Mouse (Mus musculus): ENCODE data around the gene Bcl2. TPM values are rescaled to one million over a fixed set of nuclear protein-coding genes. Genes with fewer than 3 reads are reported as not detected.

Gene Bcl2
- polyA plus RNA-seq, 1 experiment from 2014 or later, result 26.7 TPM

DNA sequence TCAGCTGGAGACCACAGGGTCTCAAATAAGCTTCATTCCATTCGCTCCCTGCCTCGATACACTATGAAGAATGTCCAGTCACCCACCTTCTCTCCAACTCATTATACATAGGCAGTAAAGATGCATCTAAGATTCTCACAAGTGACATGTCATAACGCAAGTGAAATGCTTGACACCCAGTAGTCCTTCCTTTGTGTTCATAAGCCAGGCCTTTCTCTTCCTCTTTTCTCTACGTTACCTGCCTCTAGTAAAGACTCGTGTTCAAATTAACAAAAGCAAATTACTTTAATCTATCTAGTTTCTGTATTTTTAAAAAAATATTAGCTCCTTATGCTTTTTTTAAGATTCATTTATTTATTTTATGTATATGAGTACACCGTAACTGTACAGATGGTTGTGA lies 59.8 kb downstream of the Bcl2 start:
- H3K27me3 ChIP-seq, result no peaks in the 10 kb centered on the region
- no peaks in the 10 kb centered on the region for H3K36me3 ChIP-seq
- no peak overlapping the region for H3K4me3 ChIP-seq (replicated peaks)
- peaks cover 29% of the 10 kb centered on the region for H3K4me1 ChIP-seq
- H3K4me2 ChIP-seq, result no peak overlapping the region
- WGBS, result 89% methylated on average over 6 of the region's 6 CpGs
- no peak overlapping the region for H3K9ac ChIP-seq
- H3K27ac ChIP-seq, result no peak overlapping the region
- no peaks in the 10 kb centered on the region for H3K9me3 ChIP-seq (replicated peaks)
- no peak for ATAC-seq (replicated peaks; ENCODE audit: low FRiP score)

DNA sequence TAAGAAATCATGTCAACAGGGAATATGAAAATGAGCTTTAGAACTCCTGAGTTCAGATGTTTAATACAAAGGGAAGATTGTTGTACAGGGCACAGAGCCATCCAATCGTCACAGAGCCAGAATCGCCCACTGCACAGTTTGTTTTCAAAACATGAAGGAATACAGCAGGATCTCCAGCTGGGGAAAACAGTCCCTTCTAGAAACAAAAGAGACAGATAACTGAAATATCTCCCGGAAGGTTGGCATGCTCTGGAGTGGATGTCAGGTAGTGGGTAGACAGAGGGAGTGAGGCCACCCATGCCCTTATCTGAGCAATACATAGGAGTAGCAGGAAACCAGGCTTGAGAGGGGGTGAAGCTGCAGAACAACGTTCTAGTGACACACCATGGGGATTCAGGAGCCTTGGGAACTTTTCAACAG lies 60.6 kb downstream of the Bcl2 start:
- 59% methylated on average over 4 of the region's 4 CpGs for WGBS
- Histone ChIP-seq H3K9me3 (replicated peaks) (no peaks in the 10 kb centered on the region), H3K27ac (no peak overlapping the region), H3K4me3 (replicated peaks) (no peak overlapping the region), H3K27me3 (no peaks in the 10 kb centered on the region), H3K4me1 (peaks cover 29% of the 10 kb centered on the region), H3K9ac (no peak overlapping the region), H3K36me3 (no peaks in the 10 kb centered on the region), H3K4me2 (no peak overlapping the region)
- ATAC-seq (replicated peaks; ENCODE audit: low FRiP score), result no peak

DNA sequence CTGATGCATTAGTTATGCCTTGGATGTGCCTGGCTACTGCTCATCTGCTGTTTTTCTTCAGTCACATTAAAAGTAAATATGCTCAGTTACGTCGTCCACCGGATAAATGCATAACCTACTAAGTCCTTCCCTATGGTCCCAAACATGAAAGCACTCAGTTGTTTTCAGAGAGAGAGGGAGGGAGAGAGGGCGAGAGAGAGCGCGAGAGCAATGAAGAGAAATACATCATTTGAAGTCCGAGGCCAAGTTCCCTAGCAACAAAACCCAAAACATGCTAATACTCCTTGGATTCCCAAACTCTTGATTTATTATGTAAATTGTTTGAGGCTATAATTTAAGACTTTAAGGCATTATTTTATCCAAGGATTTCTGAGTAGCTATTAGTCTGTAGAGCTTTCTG lies 62.9 kb downstream of the Bcl2 start:
- Histone ChIP-seq H3K4me2 (no peak overlapping the region), H3K9me3 (replicated peaks) (no peaks in the 10 kb centered on the region), H3K36me3 (no peaks in the 10 kb centered on the region), H3K4me3 (replicated peaks) (no peak overlapping the region), H3K27ac (no peak overlapping the region), H3K9ac (no peak overlapping the region), H3K4me1 (peaks cover 22% of the 10 kb centered on the region), H3K27me3 (no peaks in the 10 kb centered on the region)
- 45% methylated on average over 7 of the region's 7 CpGs for WGBS
- ATAC-seq (replicated peaks; ENCODE audit: low FRiP score), result no peak

DNA sequence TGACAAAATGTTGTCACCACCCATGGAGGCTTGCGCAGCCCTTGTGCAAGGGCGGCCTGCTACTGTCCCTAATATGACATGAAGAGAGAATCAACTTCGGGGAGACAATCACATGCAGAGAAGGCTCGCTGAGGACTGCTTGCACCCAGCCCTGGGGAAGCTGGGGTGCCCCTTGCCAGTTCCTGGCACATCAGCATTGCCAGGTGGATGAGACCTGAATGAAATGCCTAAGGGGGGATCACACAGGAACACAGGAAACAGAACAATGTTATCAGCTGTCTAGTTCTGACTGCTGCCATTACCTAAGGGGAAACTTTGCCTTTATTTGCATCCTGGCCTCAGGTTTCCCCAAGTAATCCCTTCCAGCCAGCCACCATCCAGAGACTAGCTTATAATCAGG lies 63.6 kb downstream of the Bcl2 start:
- Histone ChIP-seq H3K4me2 (no peak overlapping the region), H3K9me3 (replicated peaks) (no peaks in the 10 kb centered on the region), H3K9ac (no peak overlapping the region), H3K27ac (no peak overlapping the region), H3K4me1 (peaks cover 19% of the 10 kb centered on the region), H3K27me3 (no peaks in the 10 kb centered on the region), H3K4me3 (replicated peaks) (no peak overlapping the region), H3K36me3 (no peaks in the 10 kb centered on the region)
- WGBS, result 92% methylated on average over 4 of the region's 4 CpGs
- no peak for ATAC-seq (replicated peaks; ENCODE audit: low FRiP score)

GRCm38 (mm10) chr1:106647336-106647735 lies 66.7 kb downstream of the Bcl2 start:
- ATAC-seq (replicated peaks; ENCODE audit: low FRiP score), result no peak
- no peaks in the 10 kb centered on the region for H3K36me3 ChIP-seq
- peaks cover 12% of the 10 kb centered on the region; the same call in 1 of the 2 replicates for H3K4me1 ChIP-seq
- H3K9me3 ChIP-seq (replicated peaks), result no peaks in the 10 kb centered on the region
- H3K27me3 ChIP-seq, result no peaks in the 10 kb centered on the region
- no peak overlapping the region for H3K9ac ChIP-seq
- H3K4me3 ChIP-seq (replicated peaks), result no peak overlapping the region
- WGBS, result 86% methylated on average over 3 of the region's 3 CpGs
- H3K27ac ChIP-seq, result no peak overlapping the region
- no peak overlapping the region for H3K4me2 ChIP-seq

DNA sequence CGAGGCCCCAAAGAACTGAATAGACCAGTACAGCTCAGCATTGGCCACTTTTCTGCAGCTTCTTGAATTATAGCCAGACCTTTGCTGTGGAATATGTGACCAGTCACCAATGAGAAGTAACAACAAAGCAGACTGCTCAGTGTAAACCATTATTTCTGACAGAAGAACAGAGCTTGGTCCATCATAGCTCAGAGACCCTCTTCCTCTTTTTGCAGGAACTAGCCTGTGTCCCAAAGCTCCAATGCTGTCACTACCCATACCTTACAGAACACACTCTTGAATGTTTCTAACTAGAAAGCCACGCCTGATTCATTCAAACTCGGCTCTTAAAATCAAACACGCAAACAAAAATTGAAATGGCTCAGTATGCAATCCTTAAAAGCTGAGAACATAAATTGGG lies 69.5 kb downstream of the Bcl2 start:
- no peaks in the 10 kb centered on the region for H3K36me3 ChIP-seq
- no peak overlapping the region for H3K4me2 ChIP-seq
- no peaks in the 10 kb centered on the region for H3K9me3 ChIP-seq (replicated peaks)
- H3K4me1 ChIP-seq, result 0 out of 2 replicates have a peak, but pooled peaks cover 4% of the 10 kb centered on the region
- 89% methylated on average over 4 of the region's 4 CpGs for WGBS
- H3K27ac ChIP-seq, result no peak overlapping the region
- H3K27me3 ChIP-seq, result no peaks in the 10 kb centered on the region
- ATAC-seq (replicated peaks; ENCODE audit: low FRiP score), result no peak
- no peak overlapping the region for H3K4me3 ChIP-seq (replicated peaks)
- H3K9ac ChIP-seq, result no peak overlapping the region

- no peaks in the 10 kb centered on the region for H3K36me3 ChIP-seq
- 0 out of 2 replicates have a peak, but pooled peaks cover 4% of the 10 kb centered on the region for H3K4me1 ChIP-seq
- no peak overlapping the region for H3K27ac ChIP-seq
- no peaks in the 10 kb centered on the region for H3K27me3 ChIP-seq
- H3K4me3 ChIP-seq (replicated peaks), result no peak overlapping the region
- no peak for ATAC-seq (replicated peaks; ENCODE audit: low FRiP score)
- H3K9me3 ChIP-seq (replicated peaks), result no peaks in the 10 kb centered on the region
- WGBS, result 71% methylated on average over 3 of the region's 3 CpGs
- no peak overlapping the region for H3K4me2 ChIP-seq
- H3K9ac ChIP-seq, result no peak overlapping the region
Observed at GRCm38 (mm10) chr1:106643527-106643926, 70.5 kb downstream of the Bcl2 start.

GRCm38 (mm10) chr1:106640577-106640976 lies 73.5 kb downstream of the Bcl2 start:
- Histone ChIP-seq H3K9ac (no peak overlapping the region), H3K9me3 (replicated peaks) (no peaks in the 10 kb centered on the region), H3K27me3 (no peaks in the 10 kb centered on the region), H3K4me3 (replicated peaks) (no peak overlapping the region), H3K4me1 (peaks cover 12% of the 10 kb centered on the region; the same call in 1 of the 2 replicates), H3K27ac (no peak overlapping the region), H3K36me3 (no peaks in the 10 kb centered on the region), H3K4me2 (no peak overlapping the region)
- WGBS, result 81% methylated on average over 1 of the region's 1 CpGs
- no peak for ATAC-seq (replicated peaks; ENCODE audit: low FRiP score)

- H3K27ac ChIP-seq, result no peak overlapping the region
- WGBS, result 95% methylated on average over 11 of the region's 11 CpGs
- no peaks in the 10 kb centered on the region for H3K27me3 ChIP-seq
- peaks cover 12% of the 10 kb centered on the region; the same call in 1 of the 2 replicates for H3K4me1 ChIP-seq
- no peak overlapping the region for H3K4me2 ChIP-seq
- H3K36me3 ChIP-seq, result no peaks in the 10 kb centered on the region
- no peak overlapping the region for H3K9ac ChIP-seq
- no peak for ATAC-seq (replicated peaks; ENCODE audit: low FRiP score)
- no peaks in the 10 kb centered on the region for H3K9me3 ChIP-seq (replicated peaks)
- no peak overlapping the region for H3K4me3 ChIP-seq (replicated peaks)
Observed at GRCm38 (mm10) chr1:106637705-106638104, 76.4 kb downstream of the Bcl2 start.

- no peak overlapping the region for H3K4me2 ChIP-seq
- no peak overlapping the region for H3K4me3 ChIP-seq (replicated peaks)
- no peak overlapping the region for H3K9ac ChIP-seq
- H3K27me3 ChIP-seq, result no peaks in the 10 kb centered on the region
- 30% methylated on average over 2 of the region's 2 CpGs for WGBS
- ATAC-seq (replicated peaks; ENCODE audit: low FRiP score), result 0 out of 2 replicates have a peak, but pooled peaks have one; percentile 38
- H3K36me3 ChIP-seq, result no peaks in the 10 kb centered on the region
- H3K9me3 ChIP-seq (replicated peaks), result no peaks in the 10 kb centered on the region
- peak overlapping the region; percentile 4; the same call in 1 of the 2 replicates for H3K27ac ChIP-seq
- H3K4me1 ChIP-seq, result peaks cover 12% of the 10 kb centered on the region; the same call in 1 of the 2 replicates
Observed at GRCm38 (mm10) chr1:106636714-106637113, 77.4 kb downstream of the Bcl2 start.

GRCm38 (mm10) chr1:106633207-106633606 lies 80.9 kb downstream of the Bcl2 start:
- Histone ChIP-seq H3K4me3 (replicated peaks) (no peak overlapping the region), H3K36me3 (no peaks in the 10 kb centered on the region), H3K9ac (no peak overlapping the region), H3K4me2 (no peak overlapping the region), H3K4me1 (peaks cover 37% of the 10 kb centered on the region), H3K9me3 (replicated peaks) (no peaks in the 10 kb centered on the region), H3K27me3 (no peaks in the 10 kb centered on the region), H3K27ac (no peak overlapping the region)
- 48% methylated on average over 3 of the region's 3 CpGs for WGBS
- no peak for ATAC-seq (replicated peaks; ENCODE audit: low FRiP score)

DNA sequence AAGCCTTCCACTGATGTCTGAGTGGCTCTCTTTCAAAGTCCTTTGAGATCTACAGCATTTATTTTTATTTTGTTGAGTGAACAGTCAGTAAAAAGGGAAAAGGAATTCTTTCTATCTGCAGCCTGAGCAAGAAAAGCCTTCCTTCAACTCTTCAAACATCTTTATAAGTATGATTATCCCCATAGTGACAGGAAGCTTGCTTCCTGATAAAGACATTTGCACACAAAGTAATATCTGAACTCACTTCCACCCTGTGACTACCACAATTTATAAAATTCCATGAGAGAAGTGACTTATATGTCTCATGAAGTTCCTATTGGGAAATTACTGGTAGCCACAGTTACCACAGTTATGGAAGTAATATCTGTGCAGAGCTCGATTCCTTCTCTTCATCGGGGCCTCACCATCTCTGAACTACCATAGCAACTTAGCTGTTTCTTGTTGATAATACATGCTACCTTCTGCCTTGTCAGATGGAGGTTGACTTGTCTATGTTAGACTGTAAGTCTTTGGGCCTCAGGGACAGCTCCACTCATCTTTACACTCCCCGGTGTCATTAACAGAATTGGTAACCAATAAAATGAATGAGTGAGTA lies 82.1 kb downstream of the Bcl2 start:
- 0 out of 2 replicates have a peak overlapping the region, but pooled peaks have one; percentile 1 for H3K27ac ChIP-seq
- 85% methylated on average over 3 of the region's 3 CpGs for WGBS
- no peaks in the 10 kb centered on the region for H3K27me3 ChIP-seq
- no peak overlapping the region for H3K9ac ChIP-seq
- H3K4me3 ChIP-seq (replicated peaks), result no peak overlapping the region
- H3K4me2 ChIP-seq, result no peak overlapping the region
- no peak for ATAC-seq (replicated peaks; ENCODE audit: low FRiP score)
- H3K4me1 ChIP-seq, result peaks cover 37% of the 10 kb centered on the region
- H3K9me3 ChIP-seq (replicated peaks), result no peaks in the 10 kb centered on the region
- H3K36me3 ChIP-seq, result no peaks in the 10 kb centered on the region

GRCm38 (mm10) chr1:106630973-106631372 lies 83.1 kb downstream of the Bcl2 start:
- 65% methylated on average over 2 of the region's 2 CpGs for WGBS
- Histone ChIP-seq H3K4me3 (replicated peaks) (no peak overlapping the region), H3K9ac (no peak overlapping the region), H3K4me1 (peaks cover 39% of the 10 kb centered on the region), H3K36me3 (no peaks in the 10 kb centered on the region), H3K27ac (peak overlapping the region; percentile 85), H3K4me2 (0 out of 2 replicates have a peak overlapping the region, but pooled peaks have one; percentile 2), H3K27me3 (no peaks in the 10 kb centered on the region), H3K9me3 (replicated peaks) (no peaks in the 10 kb centered on the region)
- ATAC-seq (replicated peaks; ENCODE audit: low FRiP score), result no peak

Measured in kidney, embryonic 15.5 days (tissue).